Mouse (Mus musculus) embryo, embryonic 11.5 days (tissue): ENCODE results near the gene Stmnd1.
"Not testable (repeated sequence)": the region's sequence is repeated elsewhere in the genome, so short reads cannot be mapped to it uniquely, and the experiment has no call there.

Source experiments
- DNase-seq: peaks from one replicate; pipeline ENCODE4 v3.0.0-alpha.2; 2012; ENCODE audit warnings: low read depth, low spot score

Stmnd1 gene

DNA sequence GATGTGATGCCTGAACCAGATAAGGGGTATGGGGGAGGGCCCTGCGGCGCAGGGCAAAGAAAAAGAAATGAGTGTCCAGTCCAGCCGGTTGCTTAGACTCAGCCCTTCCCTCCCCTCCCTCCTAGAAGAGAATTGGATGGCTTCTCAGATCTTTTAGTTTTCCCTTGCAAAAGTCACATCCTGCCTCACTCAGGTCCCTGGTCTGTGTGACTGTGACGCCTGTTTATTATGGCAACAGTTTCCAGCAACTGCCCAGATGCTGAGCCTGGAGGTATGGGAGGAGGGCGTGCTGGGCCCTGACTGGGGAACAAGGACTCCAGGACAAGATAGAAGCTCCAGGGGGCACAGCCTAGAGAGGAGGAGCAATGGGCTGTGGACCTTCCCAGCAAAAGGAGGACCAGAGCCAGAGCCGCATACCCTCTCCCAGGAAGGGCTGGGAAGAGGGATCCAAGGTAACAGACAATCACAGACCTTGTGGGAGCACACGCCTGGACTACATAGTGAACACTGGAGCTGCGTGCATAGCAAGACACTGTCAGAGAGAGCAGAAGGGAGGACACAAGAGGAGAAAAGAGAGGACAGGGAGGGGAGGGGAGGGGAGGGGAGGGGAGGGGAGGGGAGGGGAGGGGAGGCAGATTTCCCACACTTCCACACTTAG is at the start of gene Stmnd1:
Stmnd1 (plus strand) TSS at position 269 of the 658 bp plus-strand sequence.
- DNase-seq, result no peak

DNA sequence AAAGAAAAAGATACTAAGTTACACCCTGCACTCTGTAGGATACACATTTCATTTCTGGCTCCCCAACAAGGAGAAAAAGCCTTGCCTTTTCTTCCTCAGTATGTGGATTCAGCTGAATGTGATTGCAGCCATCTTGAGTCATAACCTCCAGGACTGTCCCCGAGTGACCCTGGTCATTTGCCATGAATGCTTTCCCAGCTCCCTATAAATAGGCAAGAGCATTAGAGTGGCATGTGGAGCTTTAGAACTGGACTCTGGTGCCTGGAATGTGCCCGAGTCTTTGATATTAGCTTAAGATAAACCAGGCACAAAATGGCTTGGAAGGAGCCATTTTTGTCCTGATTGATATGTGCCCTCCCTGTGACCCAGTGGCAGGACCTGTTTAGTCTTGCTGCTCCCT is 46.6 kb upstream of the Stmnd1 start:
- DNase-seq, result no peak

DNA sequence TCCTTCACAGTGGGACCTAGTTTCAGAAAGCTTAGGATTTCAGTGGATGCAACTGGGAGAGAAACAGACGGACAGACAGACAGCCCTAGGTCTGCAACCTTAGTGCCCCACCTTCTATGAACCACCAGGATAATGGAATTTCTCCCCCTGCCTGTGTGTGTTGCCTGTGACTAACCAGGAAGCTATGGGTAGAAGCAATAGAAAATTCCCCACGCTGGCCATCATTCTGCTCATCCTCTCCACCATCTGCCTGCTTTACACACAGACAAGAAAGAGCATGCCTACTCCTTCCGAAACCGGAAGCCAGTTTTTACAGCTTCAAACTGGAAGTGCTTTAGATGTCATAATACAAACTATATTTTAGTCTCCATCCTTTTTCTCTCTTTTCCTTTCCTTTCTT is 46.0 kb upstream of the Stmnd1 start:
- DNase-seq, result no peak

DNA sequence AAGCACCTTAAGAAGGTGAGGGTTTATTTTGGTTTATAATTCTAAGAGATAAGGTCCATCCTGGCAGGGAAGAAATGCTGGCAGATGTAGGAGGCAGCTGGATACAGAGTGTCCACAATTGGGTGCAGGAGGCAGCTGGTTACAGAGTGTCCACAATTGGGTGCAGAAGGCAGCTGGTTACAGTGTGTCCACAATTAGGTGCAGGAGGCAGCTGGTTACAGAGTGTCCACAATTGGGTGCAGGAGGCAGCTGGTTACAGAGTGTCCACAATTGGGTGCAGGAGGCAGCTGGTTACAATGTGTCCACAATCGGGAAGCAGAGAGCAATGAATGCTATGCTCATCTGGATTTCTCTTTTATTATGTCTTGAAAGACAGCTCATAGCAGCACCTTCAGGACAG is 44.8 kb upstream of the Stmnd1 start:
- DNase-seq, result not testable (repeated sequence)

DNA sequence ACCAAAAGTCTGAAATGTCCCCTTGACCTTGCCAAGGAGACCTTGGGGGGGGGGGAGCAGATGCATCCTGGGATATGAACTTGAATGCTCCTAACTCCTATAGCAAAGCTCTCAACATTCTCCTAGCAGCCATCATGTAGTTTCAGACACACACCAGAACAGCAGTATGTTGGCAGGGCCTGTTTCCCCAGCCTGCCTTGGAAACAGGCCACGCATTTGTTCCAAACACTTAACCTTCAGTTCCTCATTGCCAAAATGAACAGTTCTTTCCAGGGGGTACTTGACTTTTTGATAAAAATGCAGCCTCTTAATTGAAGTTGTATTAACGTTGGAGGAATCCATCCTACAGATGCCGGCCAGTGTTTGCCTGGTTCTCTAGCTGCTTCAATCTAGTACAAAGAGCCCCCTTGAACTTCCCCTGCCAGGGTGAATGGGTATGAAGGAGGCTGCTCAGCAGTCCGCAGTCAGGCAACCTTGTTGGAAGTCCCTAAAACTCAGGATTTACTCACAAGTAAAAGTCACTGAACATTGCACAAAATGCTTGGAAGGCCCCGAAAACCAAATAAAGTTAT is 41.9 kb upstream of the Stmnd1 start:
- no peak for DNase-seq

DNA sequence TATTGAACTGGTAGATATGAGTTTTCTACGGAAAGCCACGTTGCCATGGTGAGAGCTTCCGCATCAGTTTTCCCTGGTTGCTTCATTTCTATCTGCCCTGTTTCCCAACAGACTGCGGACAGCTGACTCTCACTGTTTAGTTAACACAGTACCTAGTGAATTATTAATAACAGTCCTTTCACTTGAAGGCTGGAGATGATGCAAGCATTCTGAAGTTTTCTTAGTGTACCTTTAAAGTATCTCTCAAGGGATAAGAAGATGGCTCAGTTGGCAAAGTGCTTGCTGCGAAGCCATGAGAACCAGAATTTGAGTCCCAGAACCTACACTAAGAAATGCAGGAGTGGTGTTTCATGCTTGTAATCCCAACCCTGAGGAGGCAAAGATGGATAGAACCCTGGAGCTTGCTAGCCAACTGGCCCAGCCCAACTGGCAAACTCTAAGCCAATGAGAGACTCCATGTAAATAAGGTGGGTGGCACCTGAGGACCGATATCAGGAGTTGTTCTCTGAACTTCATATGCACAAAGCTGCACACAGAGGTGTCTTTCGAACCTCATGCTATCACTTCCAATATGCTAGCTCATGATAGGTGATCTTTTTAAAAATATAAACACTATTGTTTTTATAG is 35.7 kb upstream of the Stmnd1 start:
- DNase-seq, result no peak

DNA sequence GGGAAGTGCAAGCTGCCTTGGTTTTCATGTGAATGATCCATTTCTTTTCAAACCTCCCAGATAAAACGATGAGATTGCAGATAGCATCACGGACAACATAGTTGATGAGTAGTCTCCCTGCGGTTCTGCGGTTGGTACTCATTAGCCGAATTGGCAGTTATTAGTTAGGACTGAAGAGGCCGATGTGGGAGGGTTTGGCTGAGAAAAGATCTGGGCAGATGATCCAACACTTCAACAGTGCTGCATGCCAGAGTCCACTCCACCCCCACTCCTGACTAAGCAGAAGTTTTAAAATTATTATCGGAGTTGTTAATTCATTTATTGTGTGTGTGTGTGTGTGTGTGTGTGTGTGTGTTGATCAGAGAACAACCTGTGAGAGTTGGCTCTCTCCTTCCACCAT is 34.7 kb upstream of the Stmnd1 start:
- DNase-seq, result no peak

DNA sequence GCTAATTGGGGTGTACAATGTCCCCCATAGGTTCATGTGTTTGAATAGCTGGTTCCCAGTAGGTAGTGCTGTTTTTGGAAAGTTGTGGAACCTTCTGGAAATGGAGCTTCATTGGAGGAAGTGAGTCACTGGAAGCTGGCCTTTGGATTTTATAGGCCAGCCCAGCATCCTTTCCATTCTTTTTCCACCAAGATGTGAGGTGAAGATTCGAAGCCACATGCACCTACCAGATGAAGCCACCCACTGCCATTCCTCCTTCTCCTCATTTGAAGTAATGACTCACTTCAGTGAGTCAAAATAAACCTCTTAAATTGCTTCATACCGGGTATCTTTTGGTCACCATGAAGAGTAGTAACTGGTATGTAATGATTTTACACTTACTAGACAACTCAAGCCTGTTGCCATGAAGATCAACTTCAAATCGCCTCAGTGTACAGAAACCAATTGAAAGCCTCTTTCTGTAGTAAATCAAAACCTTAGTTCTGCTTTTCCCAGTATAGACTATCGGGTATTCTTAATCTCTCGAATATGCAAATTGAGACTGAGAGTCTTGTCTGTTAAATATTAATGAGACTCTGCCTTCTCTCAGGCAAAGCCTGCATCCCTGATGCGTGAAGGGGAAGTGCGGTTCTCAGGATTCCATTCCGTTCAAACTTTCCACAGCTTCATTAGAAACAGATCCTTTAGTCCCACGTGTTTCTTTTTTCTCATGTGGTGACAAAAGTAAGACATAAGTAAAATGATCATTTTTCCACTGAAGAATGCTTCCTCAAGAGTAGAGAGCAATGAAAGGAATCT is 31.9 kb upstream of the Stmnd1 start:
- DNase-seq, result no peak

DNA sequence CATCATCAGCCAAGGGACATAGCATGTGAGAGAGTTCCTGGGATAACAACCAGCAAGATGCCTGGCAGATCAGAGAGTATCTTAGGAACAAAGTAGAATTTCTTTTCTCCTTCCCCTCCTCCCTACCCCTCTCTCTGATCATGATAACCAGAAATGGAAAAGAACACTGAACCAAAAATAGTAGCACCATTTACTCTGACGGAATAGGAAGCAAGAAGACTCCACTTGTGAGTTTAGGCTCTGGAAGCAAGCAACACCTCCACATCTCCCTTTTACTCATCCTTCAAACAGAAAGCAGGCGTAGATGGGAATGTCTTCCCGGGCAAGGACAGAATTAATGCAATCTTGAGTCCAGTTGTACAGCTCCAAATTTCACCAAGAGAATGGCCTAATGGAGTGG is 19.8 kb upstream of the Stmnd1 start:
- no peak for DNase-seq

DNA sequence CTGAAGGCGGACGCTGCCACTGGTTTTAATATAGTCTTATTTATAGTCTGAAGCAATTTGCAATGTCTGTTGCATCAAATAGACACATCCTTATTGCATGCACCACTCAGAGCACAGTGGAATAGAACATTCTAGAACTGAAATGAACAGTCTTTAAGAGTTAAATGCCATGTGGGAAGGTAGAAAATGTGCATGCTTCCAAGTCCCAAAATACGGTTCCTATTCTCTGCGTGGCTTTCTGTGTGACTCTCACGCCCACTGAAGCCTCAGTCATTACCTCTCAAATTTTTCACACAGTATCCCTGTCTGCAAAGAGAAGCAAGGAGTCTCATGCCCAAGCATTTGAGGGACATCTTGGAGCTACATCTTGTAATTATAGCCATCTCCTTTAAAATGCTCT is 19.4 kb upstream of the Stmnd1 start:
- DNase-seq, result no peak

DNA sequence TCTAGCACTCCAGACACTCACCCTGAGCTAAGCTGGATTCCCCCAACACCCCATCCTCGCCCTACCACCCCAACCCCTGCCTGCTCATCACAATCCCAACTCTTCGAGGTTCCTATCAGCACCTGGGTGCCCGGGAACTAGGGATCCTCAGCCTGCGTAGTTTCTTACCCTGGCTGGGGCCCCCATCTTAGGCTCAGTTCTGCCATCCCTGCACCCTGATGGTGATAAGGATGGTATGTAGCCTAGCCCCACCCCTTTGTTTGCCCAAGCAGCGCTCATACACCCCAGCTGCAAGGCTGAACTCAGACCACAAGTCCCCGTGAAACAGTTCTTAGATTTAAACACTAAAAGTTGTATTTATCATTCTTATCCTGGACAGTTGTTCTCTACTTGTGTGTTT is 17.9 kb upstream of the Stmnd1 start:
- DNase-seq, result no peak

DNA sequence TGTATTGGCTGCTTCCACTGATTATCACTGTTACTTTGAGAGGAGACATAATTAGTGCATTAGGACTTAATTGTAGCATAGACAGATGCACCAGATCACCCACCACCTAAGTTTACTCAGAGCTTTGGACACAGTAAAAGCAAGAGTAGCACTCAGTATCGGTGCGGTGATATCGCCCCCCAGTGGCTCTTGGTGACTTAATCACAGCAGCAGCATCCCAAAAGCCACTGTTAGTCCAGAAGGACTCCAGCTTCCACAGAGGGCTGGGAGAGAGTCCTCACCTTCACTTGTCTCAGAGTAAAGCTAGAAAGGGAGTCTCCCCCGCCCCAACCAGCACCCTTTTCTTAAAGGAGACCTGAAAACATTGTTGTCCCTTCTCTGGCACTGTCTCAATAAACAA is 15.7 kb upstream of the Stmnd1 start:
- DNase-seq, result peak; percentile 47

DNA sequence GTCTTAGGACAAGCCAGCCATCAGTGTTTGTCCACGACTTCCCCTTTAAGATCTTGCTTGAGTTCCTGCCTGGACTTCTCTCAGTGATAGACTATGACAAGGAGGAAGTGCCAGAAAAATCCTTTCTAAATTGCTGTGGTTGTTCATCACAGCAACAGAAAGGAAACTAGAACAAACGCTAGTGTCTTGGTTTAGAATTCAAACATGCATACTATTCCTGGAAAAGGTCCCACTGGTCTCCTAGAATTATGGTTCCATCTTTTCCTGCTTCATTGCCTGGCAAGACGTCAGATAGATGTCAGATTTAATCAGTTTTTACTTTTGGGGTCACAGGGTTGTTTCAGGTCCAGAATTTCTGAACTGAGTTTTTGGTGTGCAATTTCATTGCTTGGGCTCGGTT is 14.0 kb upstream of the Stmnd1 start:
- DNase-seq, result no peak

DNA sequence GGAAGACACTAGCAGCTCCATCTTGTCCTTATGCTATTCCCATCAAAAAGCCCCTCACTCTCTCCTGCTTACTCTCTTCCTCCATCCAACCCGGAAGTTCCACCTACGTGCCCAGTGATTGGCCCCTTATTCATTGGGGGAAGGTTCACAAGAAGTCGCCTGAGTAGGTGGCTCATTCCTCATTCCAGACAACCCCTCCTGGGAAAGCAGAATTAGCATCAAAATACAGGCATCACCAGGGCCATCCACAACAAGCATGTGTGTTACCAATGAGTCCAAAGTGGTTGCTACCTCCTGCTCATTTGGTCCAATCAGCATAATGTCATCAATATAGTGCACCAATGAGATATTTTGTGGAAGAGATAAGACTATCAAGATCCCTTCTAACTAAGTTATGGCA is 12.3 kb upstream of the Stmnd1 start:
- DNase-seq, result no peak

DNA sequence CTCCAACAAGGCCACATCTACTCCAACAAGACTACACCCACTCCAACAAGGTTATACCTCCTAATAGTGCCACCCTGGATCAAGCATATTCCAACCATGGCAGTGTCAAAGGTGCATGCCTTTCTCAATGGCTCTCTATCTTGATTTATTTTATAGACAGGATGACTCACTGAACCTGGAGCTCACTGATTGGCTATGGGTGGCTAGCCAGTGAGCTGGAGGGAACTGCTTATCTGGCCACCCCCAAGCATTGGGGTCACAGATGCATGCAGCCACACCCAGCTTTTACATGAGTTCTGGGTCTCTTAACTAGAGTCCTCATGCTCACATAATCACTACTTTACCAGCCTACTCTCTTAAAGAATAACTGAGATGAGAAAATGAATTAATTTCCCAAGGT is 5.7 kb upstream of the Stmnd1 start:
- no peak for DNase-seq

DNA sequence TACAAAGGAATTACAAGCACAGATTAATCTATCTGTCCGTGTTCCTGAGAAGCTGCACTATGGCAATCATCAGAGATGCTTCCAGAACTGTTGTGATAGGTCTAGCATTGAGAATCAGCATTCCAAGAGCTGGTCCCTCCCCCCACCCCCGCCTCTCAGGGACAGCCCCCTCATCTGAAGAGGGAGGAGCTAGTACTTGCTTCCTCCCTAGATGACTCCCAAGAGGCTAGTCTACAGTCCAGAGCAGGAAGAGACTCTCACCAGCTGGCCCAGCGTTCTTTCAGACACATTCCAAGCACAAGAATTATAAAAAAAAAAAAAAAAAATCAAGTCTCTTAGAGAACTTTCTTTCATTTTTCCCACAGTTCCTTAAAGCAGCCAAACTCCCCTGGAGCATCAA is 5.2 kb upstream of the Stmnd1 start:
- no peak for DNase-seq

DNA sequence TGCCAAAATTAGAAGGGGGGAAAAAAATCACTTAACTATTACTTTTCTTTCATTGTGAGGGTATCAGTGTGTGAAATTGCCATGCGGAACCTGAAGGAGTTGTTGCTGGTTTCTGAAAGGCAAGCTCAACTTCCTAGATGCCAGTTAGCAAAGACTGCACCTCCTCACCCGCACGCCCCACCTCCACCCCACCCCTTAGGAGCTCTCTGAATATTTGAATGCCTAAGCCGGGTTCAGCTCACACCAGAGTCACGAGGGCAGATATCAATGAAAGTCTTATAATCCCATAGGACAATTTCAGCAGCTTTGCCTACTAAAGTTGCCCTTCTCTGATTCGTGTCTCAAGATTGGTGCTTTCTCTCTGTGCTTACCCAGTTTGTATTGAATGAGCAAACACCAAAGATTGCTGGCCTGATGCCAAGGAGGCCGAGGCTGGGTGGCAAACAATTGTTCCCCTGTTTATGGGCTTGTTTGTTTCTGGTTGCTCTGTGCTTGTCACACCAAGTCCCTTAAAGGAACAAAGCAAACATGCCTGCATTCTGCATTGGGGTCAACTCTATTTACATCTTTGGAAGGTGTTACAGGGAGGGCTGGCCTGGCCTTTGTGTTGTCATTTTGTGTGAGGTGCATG is 4.6 kb upstream of the Stmnd1 start:
- no peak for DNase-seq

DNA sequence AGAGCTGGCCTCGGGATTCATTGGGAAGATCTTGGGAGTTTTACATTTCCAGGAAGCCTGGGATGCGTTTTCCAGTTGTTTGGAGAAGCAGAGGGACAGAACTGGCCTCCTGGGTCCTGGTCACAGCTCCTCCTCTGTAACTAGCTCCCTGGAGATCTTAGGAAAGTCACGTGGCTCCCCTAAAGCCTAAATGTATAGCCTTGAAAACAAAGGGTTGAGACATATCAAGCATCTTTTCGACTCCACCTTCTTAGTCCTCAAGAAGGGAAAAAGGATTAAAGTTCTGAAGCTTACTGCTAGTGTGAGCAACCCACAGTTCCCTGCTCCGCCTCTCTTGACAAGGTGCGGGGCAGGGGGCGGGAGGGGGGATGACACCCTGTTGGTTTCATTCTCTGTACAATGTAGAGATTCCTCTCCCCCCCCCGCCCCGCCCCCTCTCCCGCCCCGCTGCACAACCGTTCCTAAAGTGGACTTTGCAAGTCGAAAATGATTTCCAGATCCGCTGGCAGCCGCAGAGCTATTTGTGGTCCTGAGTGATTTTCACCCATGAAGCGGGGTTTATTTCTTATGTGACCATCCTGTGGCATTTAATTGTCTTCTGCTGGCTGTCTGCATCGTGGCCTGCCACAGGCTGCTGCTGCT is 589 bp upstream of the Stmnd1 start:
- no peak for DNase-seq

DNA sequence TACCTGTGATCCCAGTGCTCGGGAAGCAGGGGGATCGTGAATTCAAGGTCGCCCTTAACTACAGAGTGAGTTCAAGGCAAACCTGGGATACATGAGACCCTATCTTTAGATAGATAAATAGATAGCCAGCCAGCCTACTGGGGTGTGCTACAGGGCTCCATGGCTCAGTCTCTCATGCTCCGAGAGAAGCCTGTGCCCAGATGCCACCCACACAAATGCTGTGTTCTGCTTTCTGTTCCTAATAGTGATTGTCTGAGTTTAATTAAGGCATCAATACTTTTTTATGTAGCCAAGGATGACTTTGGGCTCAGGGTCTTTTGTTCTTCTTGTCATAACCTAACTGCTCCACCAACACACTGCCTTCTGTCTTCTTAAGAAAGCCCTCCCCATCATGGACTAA is 2.2 kb downstream of the Stmnd1 start:
- DNase-seq, result no peak

DNA sequence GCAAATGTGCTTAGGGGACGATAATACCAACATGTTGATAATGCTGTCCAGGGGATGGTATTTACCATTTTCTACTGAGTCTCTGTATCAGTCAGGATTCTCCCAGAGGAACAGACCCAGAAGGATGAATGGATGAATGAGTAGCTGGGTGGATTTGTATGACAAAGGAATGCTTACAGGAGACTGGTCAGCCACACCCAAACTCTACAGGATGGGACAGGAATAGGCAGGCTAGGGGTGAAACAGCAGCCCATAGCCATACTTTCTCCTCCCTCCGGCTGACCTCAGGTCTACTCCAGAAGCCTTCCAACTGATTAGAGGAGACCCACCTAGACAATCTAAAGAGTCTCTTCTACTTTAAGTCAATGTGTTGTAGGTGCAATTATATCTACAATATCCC is 9.0 kb downstream of the Stmnd1 start:
- DNase-seq, result no peak

DNA sequence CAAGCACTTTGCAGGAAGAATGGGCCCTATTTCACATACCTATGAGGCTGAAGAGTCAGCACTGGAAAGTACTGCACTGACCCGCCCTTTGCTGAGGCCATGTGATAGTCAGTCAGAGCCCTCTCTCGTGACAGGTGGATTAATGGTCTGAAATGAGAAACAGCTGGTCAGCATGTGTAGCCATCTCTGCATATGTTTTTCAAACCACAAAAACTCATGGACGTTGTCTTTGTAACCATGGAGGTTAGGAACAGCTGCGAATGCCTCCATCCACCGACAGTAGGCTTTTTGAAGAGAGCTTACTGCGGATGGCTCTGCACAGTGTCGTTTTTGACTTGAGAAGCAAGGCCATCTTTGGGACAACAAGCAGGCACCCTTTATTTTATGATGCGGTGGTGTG is 14.3 kb downstream of the Stmnd1 start:
- DNase-seq, result peak; percentile 36

DNA sequence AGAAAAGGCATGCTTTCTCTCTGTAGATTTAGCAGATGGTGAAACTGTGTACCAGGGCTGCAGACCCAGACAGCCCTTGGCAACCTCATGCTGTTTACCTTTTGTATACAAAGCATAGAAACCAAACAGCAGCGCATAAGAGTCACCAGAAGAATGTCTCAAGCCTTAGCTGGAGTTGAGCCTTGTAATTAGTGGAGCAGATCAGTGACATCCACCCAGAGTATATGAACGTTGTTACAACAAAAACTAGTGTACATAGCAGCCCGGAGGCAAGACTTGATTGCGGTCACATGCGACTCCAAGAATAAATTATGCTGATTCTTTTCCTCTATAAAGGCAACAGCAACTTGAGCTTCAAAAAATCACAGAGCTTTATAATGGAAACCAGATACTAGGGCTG is 14.9 kb downstream of the Stmnd1 start:
- no peak for DNase-seq
